Mouse (Mus musculus) adrenal gland (tissue): Measurements from ENCODE around the gene Setdb1.
"Not testable (repeated sequence)": the region's sequence is repeated elsewhere in the genome, so short reads cannot be mapped to it uniquely, and the experiment has no call there.

ENCODE experiments used
- intact Hi-C: fragments of 180-260 bp; cut with DNase I; formaldehyde crosslinking; loops from one replicate; pipeline ENCODE4 v1.15.1; 2025
- long read RNA-seq, 2 experiments: library from polyadenylated mRNA; unstranded; transcript quantifications; one replicate each; pipeline ENCODE4 v2.0.0; 2020; ENCODE audit warnings: borderline replicate concordance in 1 of 2; ENCODE audit not compliant: insufficient replicate concordance in 1 of 2

Gene Setdb1
- long read RNA-seq, experiment 1, partial matches to known transcripts: 2 of 3 reads
- long read RNA-seq, experiment 1, other reads (novel, unspliced or antisense): 1 of 3 reads
- long read RNA-seq, experiment 2, partial matches to known transcripts: 5 of 9 reads
- long read RNA-seq, experiment 2, other reads (novel, unspliced or antisense): 4 of 9 reads

DNA sequence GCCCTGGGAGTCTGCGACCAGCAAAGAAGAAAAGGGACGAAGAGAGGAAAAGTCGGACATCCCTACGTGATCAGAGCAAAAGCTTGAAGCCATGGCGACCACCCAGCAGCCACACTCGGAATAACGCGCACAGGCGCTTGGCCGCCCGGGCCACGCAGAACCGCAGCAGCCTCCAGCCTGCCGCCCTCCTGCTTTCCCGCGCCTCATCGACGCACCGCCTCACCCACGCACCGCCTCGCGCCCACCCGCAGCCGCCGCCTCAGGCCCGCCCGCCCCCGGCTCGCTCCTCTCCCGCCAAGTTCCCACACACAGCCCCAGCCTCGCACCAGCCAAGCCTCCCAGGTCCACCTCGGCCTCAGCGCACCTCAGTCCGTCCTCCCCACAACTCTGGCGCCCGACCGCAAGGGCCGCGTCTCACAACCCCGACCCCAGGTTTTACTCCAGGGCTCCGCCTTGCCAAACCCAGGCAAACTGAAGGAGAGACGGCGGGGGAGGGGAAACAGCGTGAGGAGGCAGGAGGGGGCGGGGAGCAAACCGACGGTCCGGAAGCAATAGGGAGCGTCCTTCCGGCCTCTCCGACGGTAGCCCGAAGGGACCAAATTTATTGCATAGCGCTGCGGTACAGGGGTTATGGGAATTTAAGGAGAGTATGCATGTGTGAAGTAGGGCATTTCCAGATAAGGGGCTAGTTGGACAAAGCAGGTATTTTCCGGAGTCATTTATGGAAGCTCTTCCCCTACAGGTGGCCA is at the start of gene Setdb1:
Gene Setdb1 (minus strand): TSS at position 502 of the 749 bp plus-strand sequence.
- intact Hi-C loops: not testable (repeated sequence)

DNA sequence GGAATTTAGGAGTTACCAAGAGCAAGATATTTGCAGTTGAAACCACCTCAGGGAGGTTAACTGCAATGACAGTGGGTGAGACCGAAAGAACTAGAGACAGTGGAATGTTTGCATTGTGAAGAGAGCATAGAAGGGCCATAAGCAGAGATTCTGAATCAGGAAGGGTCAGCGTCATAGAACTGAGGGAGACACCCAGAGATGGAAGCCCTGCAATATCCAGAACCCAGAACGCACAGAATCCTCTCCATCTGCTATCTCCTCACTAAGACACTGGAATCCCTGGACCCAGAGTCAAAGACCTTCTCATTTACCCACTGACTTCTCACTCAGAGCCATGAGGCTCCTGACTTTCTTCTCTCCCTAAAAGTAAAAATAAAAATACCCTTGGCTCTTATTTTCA is 45.7 kb upstream of the Setdb1 start, which contains the start of gene 4930558C23Rik:
Gene 4930558C23Rik (minus strand): TSS at position 101 of the 400 bp plus-strand sequence.
- intact Hi-C loops: no loop called here

DNA sequence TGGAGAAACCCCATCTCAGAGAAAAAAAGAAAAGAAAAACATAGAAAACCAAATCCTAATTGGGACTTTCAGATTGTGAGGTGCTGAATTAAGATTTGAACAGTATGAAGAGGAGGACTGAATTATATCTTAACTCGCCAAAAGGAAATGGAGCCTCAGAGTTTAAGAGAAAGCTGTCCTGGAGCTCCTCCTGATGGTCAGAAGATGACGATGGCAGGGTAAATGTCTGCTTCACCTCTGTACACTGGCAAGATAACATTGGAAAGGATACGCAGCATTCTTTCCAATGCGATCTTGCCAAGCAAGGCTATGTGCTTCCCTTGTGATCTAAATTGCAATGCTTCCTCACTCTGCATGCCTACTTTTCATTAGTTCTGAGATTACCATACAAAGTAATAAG is 37.4 kb upstream of the Setdb1 start:
- intact Hi-C loops: loop anchor here (5.0 kb wide), 1 partner anchor 42 kb away; no protein-coding TSS in a partner anchor

DNA sequence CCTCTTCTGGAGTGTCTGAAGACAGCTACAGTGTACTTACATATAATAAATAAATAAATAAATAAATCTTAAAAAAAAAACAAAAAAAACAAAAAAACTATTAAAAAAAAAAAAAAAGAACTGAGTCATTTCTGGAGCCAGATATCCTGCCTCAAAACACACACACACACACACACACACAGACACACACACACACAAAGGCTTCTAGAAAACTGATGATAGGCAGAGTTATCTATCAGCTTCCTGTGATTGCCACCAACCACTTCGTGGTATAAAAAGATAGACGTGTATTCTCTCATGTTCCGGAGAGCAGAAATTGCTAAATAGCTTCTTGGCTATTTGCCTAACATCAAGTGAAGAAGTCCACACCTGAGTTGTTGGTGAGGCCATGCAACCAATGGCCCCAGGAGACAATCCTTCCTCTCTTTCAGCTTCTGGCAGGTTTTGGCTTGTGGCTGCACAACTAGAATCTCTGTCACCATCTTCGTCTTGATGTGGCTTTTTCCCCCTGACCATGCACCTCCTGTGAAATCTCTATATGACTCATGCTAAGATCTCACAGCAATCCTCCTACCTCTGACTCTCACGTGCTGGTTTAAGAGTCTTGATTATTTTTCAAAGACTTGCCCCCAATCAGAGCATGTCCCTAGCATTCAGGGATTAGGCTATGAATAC is 28.5 kb upstream of the Setdb1 start:
- intact Hi-C loops: no loop called here

DNA sequence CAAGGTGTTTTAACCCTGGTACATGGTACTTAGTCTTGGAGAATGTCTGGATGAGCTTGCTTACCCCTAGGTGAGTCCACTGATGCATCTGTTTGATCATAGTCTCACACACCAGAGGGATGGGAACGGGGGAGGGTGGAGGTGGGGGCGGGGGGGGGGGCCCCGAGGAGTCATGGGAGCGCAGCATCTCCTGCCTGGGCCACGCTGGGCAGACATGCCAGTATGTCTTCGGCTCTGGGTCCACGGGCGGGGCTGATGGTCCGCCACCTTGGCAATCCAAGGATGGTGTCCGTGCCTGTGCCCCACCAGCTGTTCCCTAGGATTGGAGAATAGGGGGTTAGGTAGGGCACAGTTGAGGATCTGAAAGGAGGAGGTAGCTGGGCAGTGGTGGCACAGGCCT is 16.2 kb upstream of the Setdb1 start:
- intact Hi-C loops: no loop called here

DNA sequence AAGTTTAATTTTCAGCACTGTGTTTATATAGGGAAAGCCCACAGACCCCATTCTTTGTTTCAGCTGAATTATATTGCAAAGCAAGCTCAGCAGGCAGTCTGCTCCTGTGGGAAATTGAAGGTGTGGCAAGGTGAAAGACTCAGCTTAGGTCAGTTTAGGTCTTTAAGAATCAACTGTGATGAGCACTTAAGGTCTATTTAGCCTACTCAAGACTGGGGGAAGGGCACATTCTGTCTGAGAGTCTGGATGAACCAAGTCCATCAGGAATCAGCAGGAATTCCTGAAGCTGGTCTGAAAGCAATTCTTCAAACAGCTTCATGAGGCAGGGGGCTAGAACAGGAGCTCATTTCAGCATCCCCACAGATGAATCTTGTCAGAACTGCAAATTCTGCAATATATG is 13.1 kb upstream of the Setdb1 start:
- intact Hi-C loops: no loop called here

DNA sequence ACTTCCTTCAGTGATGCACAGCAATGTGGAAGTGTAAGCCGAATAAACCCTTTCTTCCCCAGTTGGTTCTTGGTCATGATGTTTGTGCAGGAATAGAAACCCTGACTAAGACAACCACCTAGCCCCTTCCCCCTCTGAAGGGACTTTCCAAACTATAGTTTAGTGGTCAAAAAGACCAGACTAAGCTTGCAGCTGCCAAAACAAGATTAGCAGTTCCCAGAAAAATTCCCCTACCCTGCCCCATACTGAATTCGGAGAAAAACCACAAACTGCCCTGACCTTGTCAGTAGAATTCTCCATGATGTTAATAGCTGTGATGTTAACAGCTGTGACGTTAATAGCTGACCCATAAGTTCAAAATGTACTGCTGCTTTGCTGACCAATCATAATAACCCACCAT is 3.3 kb upstream of the Setdb1 start:
- intact Hi-C loops: not testable (repeated sequence)

DNA sequence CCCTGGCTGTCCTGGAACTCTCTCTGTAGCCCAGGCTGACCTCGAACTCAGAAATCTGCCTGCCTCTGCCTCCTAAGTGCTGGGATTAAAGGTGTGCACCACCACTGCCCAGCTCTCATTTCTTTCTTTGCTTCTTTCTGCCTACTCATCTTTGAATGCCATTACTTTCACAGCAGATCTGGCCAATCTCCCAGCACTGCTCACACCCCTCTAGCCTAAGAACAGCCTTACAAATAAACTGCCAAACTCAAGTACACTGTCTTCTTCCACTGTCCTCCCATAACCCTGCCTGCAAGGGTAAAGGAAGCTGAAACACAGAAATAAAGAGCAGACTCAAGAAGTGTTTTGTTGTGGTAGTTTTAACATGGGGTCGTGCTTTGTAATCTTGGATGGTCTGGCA is 744 bp upstream of the Setdb1 start:
- intact Hi-C loops: no loop called here

DNA sequence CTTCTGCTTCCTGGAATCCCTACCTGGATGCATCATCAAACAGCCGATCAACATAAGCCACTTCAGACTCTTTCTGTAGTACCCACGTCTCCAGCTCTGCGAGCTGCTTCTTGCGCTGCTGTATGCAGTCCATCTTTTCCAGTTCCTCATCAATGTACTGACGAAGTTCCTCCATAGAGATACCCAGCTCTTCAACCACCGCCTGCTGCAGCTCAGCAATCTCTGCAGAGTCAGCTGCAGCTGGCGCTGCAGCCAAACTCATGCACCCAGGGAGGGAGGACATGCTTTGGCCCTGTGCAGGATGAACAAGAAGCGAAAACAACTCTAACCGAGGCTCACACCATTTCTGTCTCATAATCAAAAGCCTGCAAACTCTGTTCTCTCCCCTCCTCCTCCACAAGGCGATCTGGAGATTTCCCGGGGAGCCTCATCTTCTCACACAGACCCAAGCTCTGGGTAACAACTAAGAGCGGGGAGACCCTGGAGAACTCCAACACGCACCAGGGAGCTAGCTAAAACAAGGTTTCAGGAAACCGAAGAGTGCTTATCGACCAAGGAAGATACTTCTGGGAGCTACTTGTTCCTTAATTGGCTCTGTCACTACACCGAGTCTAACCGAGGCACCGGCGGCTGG is 974 bp downstream of the Setdb1 start:
- intact Hi-C loops: not testable (repeated sequence)

DNA sequence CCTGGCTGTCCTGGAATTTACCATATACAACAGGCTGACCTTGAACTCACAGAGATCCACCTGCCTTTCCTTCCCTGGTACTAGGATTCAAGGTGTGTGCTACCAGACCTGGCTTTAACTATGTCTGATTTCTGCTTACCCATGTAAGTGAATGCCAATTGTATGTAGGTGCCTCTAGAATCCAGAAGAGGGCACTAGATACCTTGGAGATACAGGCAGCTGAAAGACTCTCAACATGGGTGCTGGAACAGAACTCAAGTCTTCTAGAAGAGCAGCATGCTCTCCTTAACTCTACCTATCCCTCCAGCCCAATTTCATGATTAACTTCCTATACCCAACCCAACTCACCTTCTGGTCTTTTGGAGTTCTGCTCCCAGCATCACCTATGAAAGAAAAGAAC is 7.5 kb downstream of the Setdb1 start:
- intact Hi-C loops: loop anchor here (5.0 kb wide), 1 partner anchor 103 kb away; no protein-coding TSS in a partner anchor

DNA sequence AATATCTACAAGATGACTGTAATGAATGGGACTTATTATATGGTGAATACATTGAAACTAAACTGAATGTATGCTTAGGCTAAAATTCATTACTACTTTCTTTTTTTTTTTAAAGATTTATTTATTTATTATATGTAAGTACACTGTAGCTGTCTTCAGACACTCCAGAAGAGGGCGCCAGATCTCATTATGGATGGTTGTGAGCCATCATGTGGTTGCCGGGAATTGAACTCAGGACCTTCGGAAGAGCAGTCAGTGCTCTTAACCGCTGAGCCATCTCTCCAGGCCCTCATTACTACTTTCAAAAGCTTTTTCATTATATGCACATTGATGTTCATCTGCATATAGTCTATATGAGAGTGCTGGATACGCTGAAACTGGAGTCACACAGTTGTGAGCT is 8.7 kb downstream of the Setdb1 start:
- intact Hi-C loops: loop anchor here (5.0 kb wide), 1 partner anchor 104 kb away; no protein-coding TSS in a partner anchor

DNA sequence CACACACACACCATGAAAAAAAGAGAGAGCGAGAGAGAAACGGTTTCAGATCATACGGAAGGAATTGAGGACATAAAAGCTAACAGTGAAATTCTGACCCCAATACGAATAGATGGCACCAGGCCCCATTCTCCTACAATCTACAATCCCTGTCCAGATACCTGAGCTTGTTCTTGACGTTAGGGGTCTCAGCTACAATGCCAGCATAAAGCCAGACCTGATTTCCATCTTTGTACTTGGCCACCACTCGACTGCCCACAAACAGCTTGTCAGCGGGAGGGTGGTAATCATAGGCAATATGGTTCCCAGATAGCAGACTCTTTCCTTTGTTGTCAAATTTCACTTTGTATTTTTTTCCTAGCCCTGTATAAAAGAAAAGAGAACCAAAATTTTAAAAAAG is 10.5 kb downstream of the Setdb1 start:
- intact Hi-C loops: loop anchor here (5.0 kb wide), 1 partner anchor 106 kb away; no protein-coding TSS in a partner anchor

DNA sequence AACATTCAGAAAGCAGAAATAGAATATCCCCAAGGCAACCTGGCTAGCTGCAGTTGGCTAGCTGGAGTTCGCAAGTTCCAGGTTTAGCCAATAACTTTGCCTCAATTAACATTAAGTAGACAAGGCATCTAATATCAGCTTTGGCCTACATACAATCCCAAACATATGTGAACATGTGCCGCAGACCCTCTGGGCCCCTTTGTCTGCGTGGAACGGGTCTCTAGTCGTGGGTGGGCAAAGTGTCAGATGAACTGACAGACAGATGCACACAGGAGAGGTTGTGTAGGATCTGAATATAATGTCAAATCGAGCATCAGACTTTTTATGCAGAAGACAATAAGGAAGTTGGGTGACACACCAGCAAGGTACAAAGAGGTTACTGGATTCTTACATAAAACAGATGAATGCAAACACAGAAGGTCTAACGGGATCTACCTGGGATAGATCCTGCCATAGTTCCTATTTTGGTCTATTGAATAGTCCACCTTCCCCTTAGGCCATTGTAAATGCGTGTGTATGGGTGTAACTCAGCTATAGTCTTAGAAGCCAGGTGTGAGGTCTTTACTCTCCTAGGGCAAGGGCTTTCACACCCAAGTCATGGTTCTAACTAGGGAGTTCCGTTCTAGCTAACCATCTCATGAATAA is 13.5 kb downstream of the Setdb1 start:
- intact Hi-C loops: not testable (repeated sequence)

DNA sequence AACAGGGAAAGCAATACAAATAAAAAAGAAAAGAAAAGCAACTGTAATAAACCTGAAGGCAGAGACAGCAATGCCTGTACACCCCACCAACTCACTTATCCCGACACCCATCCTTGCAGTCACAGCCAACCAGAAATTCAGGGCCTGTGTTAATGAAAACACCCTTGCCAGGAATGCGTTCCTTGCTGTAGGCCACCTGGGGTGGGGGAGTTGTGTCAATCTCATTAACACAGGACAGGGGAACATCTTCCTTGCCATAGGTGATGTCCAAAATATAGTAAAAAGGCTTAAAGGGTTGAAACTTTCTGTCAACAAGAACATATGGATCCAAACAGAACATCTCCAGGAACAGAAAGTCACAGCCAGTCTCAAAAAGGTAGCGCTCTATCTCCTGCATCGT is 18.8 kb downstream of the Setdb1 start:
- intact Hi-C loops: no loop called here

DNA sequence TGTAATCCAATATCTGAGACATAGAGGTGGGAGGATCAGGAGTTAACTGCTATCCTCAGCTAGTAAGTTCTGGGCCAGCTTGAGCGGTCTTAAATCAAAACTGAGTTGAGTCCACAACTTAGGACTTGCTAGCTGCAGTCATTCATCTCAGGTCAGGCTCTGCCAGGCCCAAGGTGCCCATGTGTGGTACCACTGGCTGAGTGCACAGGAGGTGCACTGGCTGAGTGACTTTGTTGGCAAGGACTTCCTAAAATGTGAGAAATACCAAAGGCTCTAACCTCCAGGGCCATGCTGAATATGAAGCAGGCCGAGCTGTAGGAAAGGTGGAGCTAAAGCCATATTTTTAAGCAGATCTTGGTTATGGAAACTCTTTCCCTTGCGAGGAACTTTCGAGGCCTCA is 19.7 kb downstream of the Setdb1 start:
- intact Hi-C loops: no loop called here

DNA sequence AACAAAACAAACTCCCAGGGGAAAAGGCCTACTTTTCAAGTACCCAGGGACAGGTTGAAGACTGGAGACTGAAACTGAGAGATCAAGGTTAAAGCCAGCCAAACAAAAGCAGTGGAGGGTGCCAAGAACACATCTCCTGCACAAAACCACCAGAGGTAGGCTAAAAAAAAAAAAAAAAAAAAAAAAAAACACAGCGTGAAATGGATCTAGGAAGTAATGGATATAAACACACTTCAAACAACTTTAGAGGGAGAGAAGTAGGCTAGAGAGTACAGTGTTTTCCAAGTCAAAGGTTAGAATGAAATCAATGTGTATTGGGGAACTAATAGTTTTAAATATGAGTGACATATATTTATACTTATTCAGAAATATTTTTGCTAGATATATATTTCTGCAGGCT is 25.5 kb downstream of the Setdb1 start:
- intact Hi-C loops: no loop called here

DNA sequence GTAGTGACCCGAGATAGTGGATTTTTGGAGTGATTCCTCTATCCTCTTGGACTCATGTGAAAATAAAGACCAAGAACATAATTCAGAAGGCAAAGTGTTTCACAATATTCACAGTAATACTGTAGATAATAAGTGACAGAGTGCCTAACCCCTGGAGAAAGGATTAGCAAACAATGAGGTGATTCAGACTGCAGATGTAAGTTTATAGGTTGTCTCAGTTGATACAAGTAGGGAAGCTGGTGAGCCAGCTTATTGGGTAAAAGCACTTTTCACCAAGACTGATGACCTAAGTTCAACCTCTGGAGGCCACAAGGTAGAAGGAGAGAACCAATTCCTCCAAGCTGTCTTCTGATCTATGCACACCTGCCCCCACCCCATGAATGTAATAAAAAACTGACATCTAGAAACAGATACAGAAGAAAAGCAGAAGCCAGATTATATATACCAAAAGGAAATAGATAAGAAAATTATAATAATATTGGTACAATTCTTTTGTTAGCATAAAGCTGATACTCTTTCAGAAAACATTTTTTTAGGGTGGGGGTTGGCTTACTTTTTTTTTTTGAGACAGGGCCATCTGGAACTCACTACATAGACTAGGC is 28.1 kb downstream of the Setdb1 start:
- intact Hi-C loops: no loop called here

DNA sequence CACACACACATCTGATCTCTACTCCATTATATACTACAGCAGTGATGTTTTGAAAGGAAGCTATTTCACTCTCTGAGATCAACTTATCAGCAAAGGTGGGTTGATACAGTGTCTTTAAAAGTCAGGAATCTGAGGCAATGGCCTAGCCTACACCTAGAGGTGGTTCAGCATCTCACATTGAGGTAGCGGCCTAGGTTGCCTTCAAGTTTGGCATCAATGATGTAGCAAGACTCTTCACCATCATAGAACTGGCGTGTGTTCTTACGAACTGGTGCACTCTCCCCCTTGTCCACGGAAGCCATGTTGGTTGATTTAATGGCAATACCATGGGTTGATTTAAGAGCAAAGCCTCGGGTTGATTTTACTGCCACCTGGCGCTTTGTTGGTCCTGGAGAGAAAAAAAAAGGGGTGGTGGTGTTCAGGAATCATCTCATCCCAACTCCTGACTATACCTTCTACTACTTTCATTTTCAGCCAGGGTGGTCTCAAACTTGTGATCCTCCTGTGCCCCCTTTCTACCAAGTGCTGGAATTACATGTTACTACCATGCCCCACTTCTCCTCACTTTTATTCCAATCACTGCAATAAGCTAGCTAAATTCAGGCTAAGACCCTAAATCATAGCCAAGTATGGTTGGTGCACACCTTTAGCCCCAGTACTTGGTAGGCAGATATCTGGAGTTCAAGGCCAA is 32.4 kb downstream of the Setdb1 start:
- intact Hi-C loops: no loop called here

DNA sequence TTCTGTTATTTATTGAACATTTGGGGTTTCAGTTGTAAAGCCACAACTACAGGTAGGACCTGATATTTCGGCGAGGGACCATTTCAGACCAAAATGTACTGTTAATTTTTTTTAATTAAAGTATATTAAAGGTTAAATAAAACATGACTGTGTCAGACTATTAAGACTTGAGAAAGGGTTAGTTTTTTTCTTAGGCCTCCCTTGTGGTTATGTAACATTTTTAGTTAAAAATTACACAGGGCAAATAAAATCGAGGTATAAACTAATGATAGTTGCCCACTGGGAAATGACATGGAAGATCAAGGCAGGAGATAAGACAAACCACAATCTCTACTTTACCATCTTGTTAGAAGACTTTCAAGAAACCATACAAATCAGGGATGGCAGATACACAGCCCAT is 33.6 kb downstream of the Setdb1 start:
- intact Hi-C loops: no loop called here
